Mouse (Mus musculus): ENCODE data around the gene Capzb. TPM values are rescaled to one million over a fixed set of nuclear protein-coding genes. Genes with fewer than 3 reads are reported as not detected.

Gene Capzb
- total and polyA plus RNA-seq, 2 experiments, result 51.4 to 52.6 TPM

DNA sequence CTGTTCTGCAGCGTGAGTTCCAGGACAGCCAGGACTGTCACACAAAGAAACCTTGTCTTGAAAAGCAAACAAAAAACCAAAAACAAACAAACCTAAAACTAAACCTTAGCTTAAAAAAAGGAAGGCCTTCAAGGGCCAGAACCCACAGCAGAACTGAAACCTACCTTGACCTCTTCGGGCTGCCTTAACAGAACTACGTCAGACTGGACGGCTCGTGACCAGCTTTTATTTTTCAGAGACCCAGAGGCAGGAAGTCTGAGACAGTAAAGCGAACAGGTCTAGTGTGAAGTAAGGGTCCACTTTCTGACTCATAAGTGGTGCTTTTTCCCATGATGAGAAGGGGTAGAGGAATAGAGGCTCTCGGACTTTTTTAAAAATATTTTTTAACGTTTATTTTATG, 26.5 kb upstream of the Capzb start:
- Histone ChIP-seq H3K4me1 (ENCODE audit: control insufficient read depth, insufficient read depth, low read length) (no peaks in the 10 kb centered on the region), H3K27me3 (ENCODE audit: control insufficient read depth, insufficient read depth, low read length) (no peaks in the 10 kb centered on the region), H3K9ac (ENCODE audit: low read depth, low read length) (no peak overlapping the region), H3K4me3 (ENCODE audit: insufficient read depth, low read depth, low read length) (no peak overlapping the region), H3K36me3 (ENCODE audit: control insufficient read depth, insufficient read depth, low read length) (no peaks in the 10 kb centered on the region), H3K79me2 (ENCODE audit: control insufficient read depth, insufficient read depth, low read length) (no peaks in the 10 kb centered on the region), H3K27ac (replicated peaks; ENCODE audit: insufficient read depth, low read depth, low read length) (no peak overlapping the region)
- no peak for DNase-seq (ENCODE audit: extremely low read depth, low read depth, low spot score)
- WGBS, result 73% methylated on average over 8 of the region's 8 CpGs
- no peak for TF ChIP-seq POLR2A (IDR thresholded peaks at IDR 0.05; ENCODE audit: extremely low read depth, insufficient read depth, low read length)
- no peak for TF ChIP-seq CTCF (IDR thresholded peaks at IDR 0.05; ENCODE audit: low read depth, low read length)

DNA sequence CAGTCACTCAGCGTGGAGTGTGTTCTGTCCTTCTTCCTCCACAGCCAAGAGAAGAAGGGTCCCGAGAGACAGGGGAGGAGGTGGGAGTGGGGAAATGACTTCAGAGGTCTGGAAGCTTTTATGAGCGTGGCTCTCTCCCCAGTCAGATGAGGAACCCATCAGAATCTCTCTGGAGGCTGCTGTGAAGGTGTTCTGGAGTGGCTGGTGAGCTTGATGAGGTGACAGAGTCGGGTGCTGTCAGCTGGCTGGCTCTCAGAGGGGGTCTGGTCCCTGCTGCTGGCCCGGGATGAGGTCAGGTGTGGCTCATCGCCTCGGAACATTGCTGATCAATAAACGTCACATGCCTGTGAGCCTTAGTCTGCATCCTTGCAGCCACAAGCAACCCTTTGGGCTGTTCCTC, 25.6 kb upstream of the Capzb start:
- Histone ChIP-seq H3K36me3 (ENCODE audit: control insufficient read depth, insufficient read depth, low read length) (no peaks in the 10 kb centered on the region), H3K4me3 (ENCODE audit: insufficient read depth, low read depth, low read length) (no peak overlapping the region), H3K9ac (ENCODE audit: low read depth, low read length) (no peak overlapping the region), H3K4me1 (ENCODE audit: control insufficient read depth, insufficient read depth, low read length) (no peaks in the 10 kb centered on the region), H3K27ac (replicated peaks; ENCODE audit: insufficient read depth, low read depth, low read length) (no peak overlapping the region), H3K79me2 (ENCODE audit: control insufficient read depth, insufficient read depth, low read length) (no peaks in the 10 kb centered on the region), H3K27me3 (ENCODE audit: control insufficient read depth, insufficient read depth, low read length) (no peaks in the 10 kb centered on the region)
- DNase-seq (ENCODE audit: extremely low read depth, low read depth, low spot score), result no peak
- 77% methylated on average over 8 of the region's 8 CpGs for WGBS
- TF ChIP-seq POLR2A (IDR thresholded peaks at IDR 0.05; ENCODE audit: extremely low read depth, insufficient read depth, low read length) (no peak), CTCF (IDR thresholded peaks at IDR 0.05; ENCODE audit: low read depth, low read length) (no peak)

DNA sequence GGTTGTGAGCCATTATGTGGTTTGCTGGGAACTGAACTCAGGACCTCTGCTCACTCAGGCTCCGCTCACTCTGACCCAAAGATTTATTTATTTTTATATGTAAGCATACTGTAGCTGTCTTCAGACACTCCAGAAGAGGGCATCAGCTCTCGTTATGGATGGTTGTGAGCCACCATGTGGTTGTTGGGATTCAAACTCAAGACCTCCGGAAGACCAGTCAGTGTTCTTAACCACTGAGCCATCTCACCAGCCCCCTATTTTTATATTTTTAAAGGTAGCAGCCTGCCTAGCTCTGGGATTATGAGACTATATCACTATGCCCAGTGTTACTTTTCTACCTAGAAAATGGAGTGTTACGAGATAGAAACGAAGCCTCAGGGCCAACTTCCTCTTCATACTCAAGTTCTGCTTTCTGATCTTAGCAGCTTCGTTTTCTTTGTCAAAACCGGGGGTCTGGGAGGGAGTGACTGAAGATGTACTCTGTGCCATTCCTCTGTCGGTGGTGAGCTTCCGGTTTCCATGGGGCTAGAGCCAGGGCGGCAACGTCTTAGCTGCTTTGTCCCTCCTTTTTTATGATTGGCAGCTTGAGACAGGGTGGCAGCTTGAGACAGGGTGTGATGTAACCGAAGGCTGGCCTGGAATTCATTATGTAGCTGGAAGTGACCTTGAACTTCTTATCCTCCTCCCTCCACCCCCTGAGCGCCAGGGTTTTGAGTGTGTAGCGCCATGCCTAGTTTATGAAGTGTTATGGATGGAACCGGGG, 23.5 kb upstream of the Capzb start:
- Histone ChIP-seq H3K27ac (replicated peaks; ENCODE audit: insufficient read depth, low read depth, low read length) (no peak overlapping the region; the same call in 1 of the 2 replicates), H3K4me3 (ENCODE audit: insufficient read depth, low read depth, low read length) (no peak overlapping the region), H3K27me3 (ENCODE audit: control insufficient read depth, insufficient read depth, low read length) (no peaks in the 10 kb centered on the region), H3K79me2 (ENCODE audit: control insufficient read depth, insufficient read depth, low read length) (no peaks in the 10 kb centered on the region), H3K9ac (ENCODE audit: low read depth, low read length) (no peak overlapping the region), H3K4me1 (ENCODE audit: control insufficient read depth, insufficient read depth, low read length) (no peaks in the 10 kb centered on the region), H3K36me3 (ENCODE audit: control insufficient read depth, insufficient read depth, low read length) (no peaks in the 10 kb centered on the region)
- TF ChIP-seq CTCF (IDR thresholded peaks at IDR 0.05; ENCODE audit: low read depth, low read length), result no peak
- no peak for TF ChIP-seq POLR2A (IDR thresholded peaks at IDR 0.05; ENCODE audit: extremely low read depth, insufficient read depth, low read length)
- peak; percentile 35 for DNase-seq (ENCODE audit: extremely low read depth, low read depth, low spot score)
- WGBS, result 63% methylated on average over 15 of the region's 15 CpGs

DNA sequence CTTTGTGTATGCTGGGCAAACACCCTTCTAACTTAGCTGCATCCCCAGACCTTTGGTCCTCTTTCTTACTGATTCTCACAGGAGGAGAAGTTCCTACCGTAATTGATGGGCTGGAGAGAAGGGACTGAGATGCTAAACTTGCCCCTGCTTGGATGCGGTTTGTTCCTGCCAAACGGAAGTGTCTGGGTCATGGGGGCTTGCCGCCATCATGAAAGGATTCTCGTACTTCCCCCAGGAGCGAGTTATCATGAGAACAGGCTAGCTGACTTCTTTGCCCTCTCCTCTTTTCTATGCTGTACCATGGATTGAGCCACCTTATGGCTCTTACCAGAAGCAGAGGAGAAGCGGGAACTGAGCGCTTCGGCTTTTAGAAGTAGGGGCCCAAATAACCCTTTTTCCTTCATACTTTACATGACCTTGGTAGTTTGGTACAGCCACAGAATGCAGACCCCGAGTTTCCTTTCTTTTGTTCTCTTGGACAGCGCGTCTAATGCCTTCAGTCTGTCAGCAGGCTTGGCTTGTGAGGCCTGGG, 22.9 kb upstream of the Capzb start:
- Histone ChIP-seq H3K4me1 (ENCODE audit: control insufficient read depth, insufficient read depth, low read length) (no peaks in the 10 kb centered on the region), H3K9ac (ENCODE audit: low read depth, low read length) (no peak overlapping the region), H3K36me3 (ENCODE audit: control insufficient read depth, insufficient read depth, low read length) (no peaks in the 10 kb centered on the region), H3K27ac (replicated peaks; ENCODE audit: insufficient read depth, low read depth, low read length) (no peak overlapping the region), H3K27me3 (ENCODE audit: control insufficient read depth, insufficient read depth, low read length) (no peaks in the 10 kb centered on the region), H3K4me3 (ENCODE audit: insufficient read depth, low read depth, low read length) (no peak overlapping the region), H3K79me2 (ENCODE audit: control insufficient read depth, insufficient read depth, low read length) (no peaks in the 10 kb centered on the region)
- WGBS, result 82% methylated on average over 12 of the region's 12 CpGs
- DNase-seq (ENCODE audit: extremely low read depth, low read depth, low spot score), result no peak
- no peak for TF ChIP-seq CTCF (IDR thresholded peaks at IDR 0.05; ENCODE audit: low read depth, low read length)
- TF ChIP-seq POLR2A (IDR thresholded peaks at IDR 0.05; ENCODE audit: extremely low read depth, insufficient read depth, low read length), result no peak

DNA sequence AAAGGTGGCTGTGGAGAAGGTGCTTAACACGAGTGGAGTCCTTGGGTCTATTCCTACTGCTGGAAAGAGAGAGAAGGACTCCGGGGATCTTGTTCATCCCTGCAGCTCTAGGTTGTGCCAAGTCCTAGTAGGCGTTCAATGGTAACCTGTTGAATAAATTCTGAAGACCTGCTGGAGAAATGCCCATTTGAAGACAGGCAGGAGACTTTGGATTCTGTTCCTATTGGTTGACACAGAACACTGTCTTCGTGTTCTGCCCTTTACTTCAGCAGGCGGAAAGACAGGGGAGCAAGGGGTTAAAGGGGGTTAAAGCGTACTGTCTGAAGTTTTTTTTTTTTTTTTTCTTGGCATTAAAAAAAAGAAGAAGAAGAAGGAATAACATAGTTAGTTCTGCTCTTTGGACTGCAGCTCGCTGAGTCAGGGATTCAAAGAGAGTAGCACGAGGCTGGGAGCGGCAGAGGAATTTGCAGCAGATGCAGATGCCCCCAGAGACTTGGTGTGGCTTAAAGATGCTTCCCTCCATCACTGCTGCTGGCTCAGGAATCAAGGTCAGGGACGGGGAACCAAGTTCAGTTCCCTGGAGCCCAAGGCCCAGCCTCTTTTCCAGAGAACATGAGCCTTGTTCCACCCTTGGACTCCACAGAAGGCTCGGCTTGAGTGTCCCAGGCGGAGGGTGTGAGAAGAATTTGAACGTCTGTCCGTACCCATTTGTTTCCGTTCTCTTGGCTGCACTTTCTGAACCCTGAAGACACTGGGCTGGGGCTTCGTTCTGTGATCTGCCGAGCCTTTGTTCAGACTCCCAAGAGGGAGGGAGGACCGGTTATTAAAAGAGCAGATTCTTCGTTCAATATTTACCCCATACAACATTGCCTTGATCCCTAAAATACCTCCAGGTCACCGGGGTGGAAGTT, 17.4 kb upstream of the Capzb start:
- no peak overlapping the region for H3K9ac ChIP-seq (ENCODE audit: low read depth, low read length)
- no peaks in the 10 kb centered on the region for H3K36me3 ChIP-seq (ENCODE audit: control insufficient read depth, insufficient read depth, low read length)
- no peak overlapping the region for H3K4me3 ChIP-seq (ENCODE audit: insufficient read depth, low read depth, low read length)
- no peak for TF ChIP-seq CTCF (IDR thresholded peaks at IDR 0.05; ENCODE audit: low read depth, low read length)
- TF ChIP-seq POLR2A (IDR thresholded peaks at IDR 0.05; ENCODE audit: extremely low read depth, insufficient read depth, low read length), result no peak
- H3K27ac ChIP-seq (replicated peaks; ENCODE audit: insufficient read depth, low read depth, low read length), result peak overlapping the region; percentile 31
- H3K79me2 ChIP-seq (ENCODE audit: control insufficient read depth, insufficient read depth, low read length), result no peaks in the 10 kb centered on the region
- 58% methylated on average over 20 of the region's 20 CpGs for WGBS
- H3K27me3 ChIP-seq (ENCODE audit: control insufficient read depth, insufficient read depth, low read length), result no peaks in the 10 kb centered on the region
- H3K4me1 ChIP-seq (ENCODE audit: control insufficient read depth, insufficient read depth, low read length), result 0 out of 2 replicates have a peak, but pooled peaks cover 3% of the 10 kb centered on the region
- no peak for DNase-seq (ENCODE audit: extremely low read depth, low read depth, low spot score)
